Mouse (Mus musculus): ENCODE measurements around the gene Gm10282.

- no peak for TF ChIP-seq CTCF (conservative IDR thresholded peaks at IDR 0.05; ENCODE audit: low read length)
- no peak for TF ChIP-seq POU5F1 (IDR thresholded peaks at IDR 0.05; ENCODE audit: borderline replicate concordance, low read length)
- TF ChIP-seq NANOG (IDR thresholded peaks at IDR 0.05; ENCODE audit: borderline replicate concordance, low read length) = no peak
These were observed 1.4 kb downstream of the Gm10282 start for GRCm38 (mm10) chr8:72303633-72304032.

Measured in E14TG2a.4 (cell line).